Mouse (Mus musculus): ENCODE data around the gene Cyp2e1. TPM values are rescaled to one million over a fixed set of nuclear protein-coding genes. Genes with fewer than 3 reads are reported as not detected.
A peak's percentile ranks its signal among the peaks of the same experiment; 100 is the strongest.

Gene Cyp2e1
- polyA plus RNA-seq, 1 experiment from 2014 or later = not detected

DNA sequence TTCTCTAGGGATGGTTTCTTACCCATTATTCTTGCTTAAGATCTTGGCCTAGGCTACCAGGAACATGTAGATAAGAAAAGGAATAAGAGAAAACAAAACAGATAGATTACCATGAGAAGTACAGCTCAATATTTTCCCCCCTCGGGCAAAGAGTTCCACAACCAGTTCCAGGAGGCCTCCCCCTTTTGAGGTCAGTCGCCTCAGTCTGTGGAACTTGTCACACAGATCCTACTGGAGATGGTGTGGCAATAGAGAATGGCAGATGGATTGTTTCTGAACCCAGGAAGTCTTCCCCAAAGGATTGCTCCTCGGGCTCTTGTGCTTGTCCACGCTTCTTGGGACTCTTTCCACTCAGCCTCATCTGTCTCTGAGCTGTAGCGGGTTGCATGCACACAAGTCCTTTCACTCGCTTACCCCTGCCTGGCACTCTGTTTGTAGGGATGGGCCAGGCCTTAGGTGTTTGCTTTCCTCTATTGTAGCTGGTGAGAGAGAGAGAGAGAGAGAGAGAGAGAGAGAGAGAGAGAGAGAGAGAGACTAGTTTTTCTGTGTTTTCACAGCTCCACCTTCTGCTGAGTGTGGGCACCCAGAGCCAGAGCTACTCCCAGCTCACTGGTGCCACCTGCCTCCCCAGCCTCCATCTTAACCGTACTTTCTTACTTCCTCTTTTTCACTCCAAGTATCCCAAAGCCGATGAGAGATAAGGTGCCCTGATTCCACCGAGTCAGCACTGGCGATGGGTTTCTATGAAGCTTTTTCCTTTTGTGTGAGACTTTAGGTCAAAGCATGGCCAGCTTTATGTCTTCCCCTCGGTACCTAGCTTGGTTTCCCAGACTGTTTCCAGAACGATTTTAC lies 2.6 kb downstream of the Cyp2e1 start:
- no peak for ATAC-seq (ENCODE audit: low FRiP score)
- Histone ChIP-seq H3K9ac (no peak overlapping the region), H3K4me1 (no peaks in the 10 kb centered on the region), H3K9me3 (replicated peaks) (no peaks in the 10 kb centered on the region), H3K4me3 (no peak overlapping the region), H3K27ac (no peak overlapping the region), H3K36me3 (no peaks in the 10 kb centered on the region), H3K4me2 (replicated peaks) (no peak overlapping the region), H3K27me3 (no peaks in the 10 kb centered on the region)
- 75% methylated on average over 12 of the region's 12 CpGs for WGBS

DNA sequence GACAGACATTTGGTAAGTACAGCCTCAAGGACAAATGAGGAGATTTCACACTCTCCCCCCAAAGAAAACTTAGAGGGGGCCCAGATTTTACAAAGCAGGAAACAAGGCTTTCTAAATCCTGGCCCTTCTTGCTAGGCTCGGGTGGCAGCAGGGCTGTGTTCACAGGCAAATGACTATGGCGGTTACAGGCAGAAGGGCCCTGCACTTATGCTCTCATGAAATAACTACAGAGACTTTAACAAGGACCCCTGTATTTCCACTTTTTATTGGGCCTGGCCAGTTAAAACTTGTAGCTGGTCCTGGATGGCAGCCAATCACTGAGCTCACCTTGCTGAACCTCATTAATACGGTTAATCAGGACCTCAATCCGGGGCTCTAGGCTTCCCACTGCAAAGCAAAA lies 17.0 kb downstream of the Cyp2e1 start:
- no peaks in the 10 kb centered on the region for H3K27me3 ChIP-seq
- no peak overlapping the region for H3K9ac ChIP-seq
- no peak overlapping the region for H3K4me2 ChIP-seq (replicated peaks)
- ATAC-seq (ENCODE audit: low FRiP score) = no peak
- no peaks in the 10 kb centered on the region for H3K36me3 ChIP-seq
- no peaks in the 10 kb centered on the region for H3K9me3 ChIP-seq (replicated peaks)
- H3K4me3 ChIP-seq = no peak overlapping the region
- no peak overlapping the region for H3K27ac ChIP-seq
- WGBS = 89% methylated on average over 4 of the region's 4 CpGs
- no peaks in the 10 kb centered on the region for H3K4me1 ChIP-seq

DNA sequence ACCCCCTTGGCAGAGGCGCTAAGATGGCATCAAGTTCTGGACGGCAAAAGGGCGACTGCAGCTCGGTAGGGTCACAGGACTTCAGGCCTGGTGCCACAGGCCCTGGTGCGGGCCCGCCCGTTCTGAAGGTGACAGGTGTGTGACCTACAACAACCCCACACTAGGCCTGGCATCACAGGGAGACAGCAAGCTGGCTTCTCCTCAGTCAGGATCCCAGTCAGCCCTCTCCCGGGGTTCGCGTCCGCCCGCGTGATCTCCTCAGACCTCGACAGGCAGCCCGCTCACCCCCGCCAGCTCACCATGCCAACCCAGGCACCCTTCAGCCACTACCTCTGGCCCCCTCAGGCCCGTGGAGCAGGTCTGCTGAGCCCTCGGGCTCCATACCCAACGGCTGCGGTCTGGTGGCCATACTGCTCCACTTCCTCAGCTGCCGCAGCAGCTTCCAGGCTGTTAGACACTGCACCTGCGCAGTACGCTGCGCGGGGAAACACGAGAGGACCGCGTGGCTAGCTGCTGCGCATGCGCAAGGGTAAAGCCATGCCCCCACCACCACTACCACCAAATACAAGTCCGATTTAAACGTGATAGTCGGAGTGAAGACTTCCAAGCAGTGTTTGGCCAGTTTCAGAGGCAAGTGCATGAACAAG lies 24.0 kb downstream of the Cyp2e1 start, which contains the start of gene Syce1:
Gene Syce1, minus strand, starts transcription at position 447 of the 647 bp plus-strand sequence.
- Histone ChIP-seq H3K36me3 (no peaks in the 10 kb centered on the region), H3K4me1 (no peaks in the 10 kb centered on the region), H3K4me3 (no peak within 1 kb of the TSS), H3K27ac (no peak within 1 kb of the TSS), H3K9me3 (replicated peaks) (no peaks in the 10 kb centered on the region), H3K4me2 (replicated peaks) (no peak within 1 kb of the TSS), H3K9ac (no peak within 1 kb of the TSS), H3K27me3 (no peaks in the 10 kb centered on the region)
- ATAC-seq (ENCODE audit: low FRiP score) = no peak
- 83% methylated on average over 33 of the region's 33 CpGs for WGBS

DNA sequence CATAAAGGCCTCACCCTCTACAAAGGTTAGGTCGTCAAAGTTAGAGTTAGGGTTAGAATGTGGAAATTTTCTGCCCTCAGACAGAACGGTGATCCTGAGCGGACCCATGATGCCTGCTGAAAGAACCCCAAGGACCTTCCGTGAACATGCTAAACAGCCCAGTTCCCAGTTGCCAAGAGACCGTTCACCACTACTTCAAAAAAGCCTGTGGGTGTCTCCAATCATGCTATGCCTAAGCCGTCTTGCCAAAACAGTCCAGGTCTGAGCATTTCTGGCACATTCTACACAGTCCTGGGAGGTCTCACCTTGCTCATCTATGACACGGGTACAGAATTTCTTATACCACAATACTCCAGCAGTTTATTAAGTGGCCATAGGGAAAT lies 24.5 kb downstream of the Cyp2e1 start:
- Histone ChIP-seq H3K4me2 (replicated peaks) (no peak overlapping the region), H3K4me1 (no peaks in the 10 kb centered on the region), H3K27ac (no peak overlapping the region), H3K9me3 (replicated peaks) (no peaks in the 10 kb centered on the region), H3K27me3 (no peaks in the 10 kb centered on the region), H3K36me3 (no peaks in the 10 kb centered on the region), H3K4me3 (no peak overlapping the region), H3K9ac (no peak overlapping the region)
- no peak for ATAC-seq (ENCODE audit: low FRiP score)
- 86% methylated on average over 7 of the region's 7 CpGs for WGBS

DNA sequence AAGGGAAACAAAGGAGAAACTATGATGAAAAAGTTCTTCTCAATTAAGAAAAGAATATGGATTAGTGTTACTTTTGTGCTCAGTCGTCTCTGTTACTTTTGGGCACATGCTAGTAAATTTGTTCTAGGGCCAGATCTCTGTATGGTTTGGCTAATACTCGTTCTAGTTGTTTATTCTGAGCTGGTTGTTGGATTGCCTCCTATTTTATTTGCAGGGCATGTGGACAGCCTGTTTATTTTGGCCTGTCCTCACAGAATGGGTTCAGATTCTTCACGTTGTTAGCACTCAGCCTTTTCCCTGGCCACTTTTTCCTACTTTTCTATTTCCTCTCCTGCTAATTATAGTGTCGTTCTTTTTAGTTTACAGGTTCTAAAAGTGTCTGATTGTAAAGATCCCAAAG lies 30.0 kb downstream of the Cyp2e1 start:
- WGBS = 81% methylated on average over 4 of the region's 4 CpGs
- Histone ChIP-seq H3K36me3 (no peaks in the 10 kb centered on the region), H3K9me3 (replicated peaks) (no peaks in the 10 kb centered on the region), H3K4me1 (no peaks in the 10 kb centered on the region), H3K27me3 (no peaks in the 10 kb centered on the region), H3K4me3 (no peak overlapping the region), H3K9ac (no peak overlapping the region), H3K4me2 (replicated peaks) (no peak overlapping the region), H3K27ac (no peak overlapping the region)
- no peak for ATAC-seq (ENCODE audit: low FRiP score)

DNA sequence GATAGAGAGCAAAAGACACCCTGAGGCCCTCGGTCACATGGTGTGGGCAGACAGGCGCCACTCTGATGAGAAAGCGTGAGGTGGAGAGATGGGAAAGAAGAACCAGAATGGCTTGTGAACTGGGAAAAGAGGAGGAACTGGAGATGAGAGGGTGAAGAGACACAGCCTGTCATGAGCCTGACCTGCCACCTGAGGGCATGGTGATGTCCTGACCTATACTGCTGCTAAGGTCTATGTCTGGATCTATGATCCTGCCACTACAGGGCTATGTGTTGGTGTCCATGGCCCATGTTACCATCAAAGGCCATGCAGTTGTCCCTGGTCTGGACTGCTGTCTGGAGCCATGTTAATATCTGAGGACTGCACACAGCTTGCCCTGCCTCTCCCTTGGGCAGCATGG lies 34.1 kb downstream of the Cyp2e1 start:
- Histone ChIP-seq H3K36me3 (no peaks in the 10 kb centered on the region), H3K27me3 (no peaks in the 10 kb centered on the region), H3K27ac (no peak overlapping the region), H3K4me1 (no peaks in the 10 kb centered on the region), H3K4me2 (replicated peaks) (no peak overlapping the region), H3K9me3 (replicated peaks) (no peaks in the 10 kb centered on the region), H3K9ac (no peak overlapping the region), H3K4me3 (no peak overlapping the region)
- WGBS = 92% methylated on average over 3 of the region's 3 CpGs
- ATAC-seq (ENCODE audit: low FRiP score) = no peak

DNA sequence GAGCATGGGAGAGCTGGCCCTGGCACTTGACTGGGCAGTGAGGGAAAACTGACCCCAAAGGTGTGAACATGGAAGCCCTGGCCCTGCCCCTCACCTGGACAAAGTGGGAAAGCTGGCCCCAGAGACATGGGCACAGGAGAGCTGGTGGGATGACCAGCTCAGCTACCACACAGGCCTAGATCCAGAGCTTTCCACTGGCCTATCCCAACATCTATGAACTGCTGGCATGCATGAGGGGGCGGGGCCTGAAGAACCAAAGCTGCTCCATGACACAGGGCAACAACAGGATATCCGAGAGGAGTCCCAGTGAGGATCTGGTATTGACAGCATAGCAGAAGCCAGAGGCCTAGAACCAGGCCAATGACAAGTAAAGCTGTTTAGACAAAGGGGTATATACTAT lies 34.7 kb downstream of the Cyp2e1 start:
- Histone ChIP-seq H3K4me1 (no peaks in the 10 kb centered on the region), H3K9me3 (replicated peaks) (no peaks in the 10 kb centered on the region), H3K27me3 (no peaks in the 10 kb centered on the region), H3K4me3 (no peak overlapping the region), H3K36me3 (no peaks in the 10 kb centered on the region), H3K27ac (no peak overlapping the region), H3K9ac (no peak overlapping the region), H3K4me2 (replicated peaks) (no peak overlapping the region)
- no peak for ATAC-seq (ENCODE audit: low FRiP score)
- 81% methylated on average over 2 of the region's 2 CpGs for whole genome bisulfite sequencing

DNA sequence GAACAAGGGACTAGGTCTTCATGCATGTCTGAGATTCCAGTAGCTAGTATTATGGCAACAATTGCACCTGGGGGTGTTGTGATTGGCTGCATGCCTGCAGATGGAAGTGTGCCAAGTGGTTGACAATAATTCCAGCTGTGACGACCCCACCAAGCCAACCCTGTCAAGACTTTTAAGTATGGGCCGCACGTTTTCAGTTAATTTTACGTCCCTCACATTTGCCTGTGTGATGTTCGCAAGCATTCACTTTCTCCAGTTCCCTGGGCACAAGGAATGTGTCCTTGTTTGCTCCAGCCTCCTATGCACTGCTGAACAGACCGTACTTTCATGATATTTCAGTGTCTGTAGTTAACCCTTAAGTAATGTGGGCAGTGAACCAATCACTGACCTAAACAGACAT lies 39.1 kb downstream of the Cyp2e1 start:
- no peak for ATAC-seq (ENCODE audit: low FRiP score)
- Histone ChIP-seq H3K4me2 (replicated peaks) (no peak overlapping the region), H3K27me3 (no peaks in the 10 kb centered on the region), H3K9ac (no peak overlapping the region), H3K4me3 (no peak overlapping the region), H3K27ac (no peak overlapping the region), H3K9me3 (replicated peaks) (no peaks in the 10 kb centered on the region), H3K36me3 (no peaks in the 10 kb centered on the region), H3K4me1 (no peaks in the 10 kb centered on the region)
- 71% methylated on average over 6 of the region's 6 CpGs for WGBS

DNA sequence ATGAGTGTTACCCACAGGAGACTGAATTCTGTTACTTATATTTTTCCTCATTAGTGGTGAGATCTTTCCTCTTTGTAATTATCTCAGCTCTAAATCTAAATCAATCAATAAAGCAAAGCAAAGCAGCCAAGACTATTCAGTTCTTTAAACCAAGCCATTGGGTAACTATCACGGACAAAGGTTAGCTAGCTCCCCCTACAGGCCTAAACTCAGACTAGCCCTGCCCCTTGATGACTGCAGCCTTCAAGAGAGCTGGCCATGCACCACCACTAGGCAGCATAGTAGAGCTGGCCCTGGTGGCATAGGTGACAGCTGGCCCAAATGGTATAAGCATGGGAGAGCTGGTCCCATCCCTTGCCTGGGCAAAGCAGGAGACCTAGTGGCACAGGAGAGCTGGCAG lies 42.2 kb downstream of the Cyp2e1 start:
- H3K4me2 ChIP-seq (replicated peaks) = no peak overlapping the region
- H3K27me3 ChIP-seq = no peaks in the 10 kb centered on the region
- H3K9me3 ChIP-seq (replicated peaks) = no peaks in the 10 kb centered on the region
- 0 out of 2 replicates have a peak, but pooled peaks cover 5% of the 10 kb centered on the region for H3K36me3 ChIP-seq
- H3K4me1 ChIP-seq = no peaks in the 10 kb centered on the region
- no peak overlapping the region for H3K27ac ChIP-seq
- WGBS = 12% methylated on average over 1 of the region's 1 CpGs
- H3K4me3 ChIP-seq = no peak overlapping the region
- no peak overlapping the region for H3K9ac ChIP-seq
- no peak for ATAC-seq (ENCODE audit: low FRiP score)

DNA sequence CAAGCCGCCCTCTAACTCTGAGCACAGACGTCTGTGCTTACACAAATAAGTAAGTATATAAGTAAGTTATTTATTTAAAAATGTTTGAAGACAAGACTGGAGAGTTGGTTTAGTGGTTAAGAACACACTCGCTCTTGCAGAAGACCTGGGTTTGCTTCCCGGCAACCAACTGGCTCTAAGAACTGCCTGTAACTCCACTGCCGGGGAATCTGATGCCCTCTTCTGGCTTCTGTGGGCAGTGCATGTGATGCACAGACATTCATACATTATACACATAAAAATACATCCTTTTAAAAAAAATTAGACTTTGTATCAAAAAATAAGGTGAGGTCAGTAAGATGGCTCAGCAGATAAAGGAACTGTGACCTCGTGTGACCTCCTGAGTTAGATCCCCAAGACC lies 47.0 kb downstream of the Cyp2e1 start:
- no peak overlapping the region for H3K4me2 ChIP-seq (replicated peaks)
- 92% methylated on average over 6 of the region's 6 CpGs for WGBS
- H3K27ac ChIP-seq = no peak overlapping the region
- H3K36me3 ChIP-seq = peaks cover 22% of the 10 kb centered on the region
- no peaks in the 10 kb centered on the region for H3K4me1 ChIP-seq
- H3K4me3 ChIP-seq = no peak overlapping the region
- no peak for ATAC-seq (ENCODE audit: low FRiP score)
- H3K9ac ChIP-seq = no peak overlapping the region
- no peaks in the 10 kb centered on the region for H3K27me3 ChIP-seq
- no peaks in the 10 kb centered on the region for H3K9me3 ChIP-seq (replicated peaks)

DNA sequence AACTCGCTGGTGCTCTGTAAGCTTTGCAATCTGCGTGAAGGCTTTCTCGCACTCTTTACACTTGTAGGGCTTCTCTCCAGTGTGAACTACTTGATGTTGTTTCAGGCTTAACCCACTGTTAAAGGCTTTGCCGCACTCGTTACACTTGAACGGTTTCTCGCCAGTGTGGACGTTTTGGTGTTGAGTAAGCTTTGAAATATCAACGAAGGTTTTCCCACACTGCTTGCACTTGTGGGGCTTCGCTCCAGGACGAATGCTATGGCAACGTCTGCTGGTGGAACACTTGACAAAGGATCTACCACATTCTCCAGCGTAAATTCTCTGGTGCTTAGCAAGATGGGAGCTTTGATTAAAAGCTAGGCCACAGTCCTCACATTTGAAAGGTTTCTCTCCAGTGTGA lies 48.2 kb downstream of the Cyp2e1 start:
- Histone ChIP-seq H3K9ac (no peak overlapping the region), H3K4me2 (replicated peaks) (no peak overlapping the region), H3K9me3 (replicated peaks) (no peaks in the 10 kb centered on the region), H3K4me3 (no peak overlapping the region), H3K36me3 (peaks cover 22% of the 10 kb centered on the region), H3K27ac (no peak overlapping the region), H3K27me3 (no peaks in the 10 kb centered on the region), H3K4me1 (no peaks in the 10 kb centered on the region)
- no peak for ATAC-seq (ENCODE audit: low FRiP score)
- WGBS = 85% methylated on average over 13 of the region's 13 CpGs

DNA sequence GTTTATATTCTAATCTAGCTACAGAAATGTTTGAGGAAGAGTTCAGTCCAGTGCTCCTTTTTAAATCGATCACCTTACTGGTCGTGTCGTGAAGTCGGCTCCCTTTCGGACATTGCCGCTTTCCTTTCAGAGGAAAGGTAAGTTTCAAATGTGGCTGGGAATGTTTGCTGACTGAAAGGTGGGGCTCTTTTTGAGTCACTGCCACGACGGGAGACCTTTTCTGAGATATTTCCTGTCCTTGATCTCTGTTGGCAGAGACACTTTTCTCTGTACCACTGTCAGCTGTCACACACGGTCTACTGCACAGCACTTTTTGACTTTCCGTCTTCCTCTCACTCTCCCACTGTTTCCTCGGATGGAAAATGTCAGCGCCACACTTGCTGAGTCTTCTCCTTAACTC lies 49.3 kb downstream of the Cyp2e1 start:
- Histone ChIP-seq H3K36me3 (peaks cover 22% of the 10 kb centered on the region), H3K9ac (no peak overlapping the region), H3K4me2 (replicated peaks) (no peak overlapping the region), H3K27me3 (no peaks in the 10 kb centered on the region), H3K4me3 (no peak overlapping the region), H3K27ac (no peak overlapping the region), H3K9me3 (replicated peaks) (no peaks in the 10 kb centered on the region), H3K4me1 (no peaks in the 10 kb centered on the region)
- WGBS = 92% methylated on average over 12 of the region's 12 CpGs
- no peak for ATAC-seq (ENCODE audit: low FRiP score)

DNA sequence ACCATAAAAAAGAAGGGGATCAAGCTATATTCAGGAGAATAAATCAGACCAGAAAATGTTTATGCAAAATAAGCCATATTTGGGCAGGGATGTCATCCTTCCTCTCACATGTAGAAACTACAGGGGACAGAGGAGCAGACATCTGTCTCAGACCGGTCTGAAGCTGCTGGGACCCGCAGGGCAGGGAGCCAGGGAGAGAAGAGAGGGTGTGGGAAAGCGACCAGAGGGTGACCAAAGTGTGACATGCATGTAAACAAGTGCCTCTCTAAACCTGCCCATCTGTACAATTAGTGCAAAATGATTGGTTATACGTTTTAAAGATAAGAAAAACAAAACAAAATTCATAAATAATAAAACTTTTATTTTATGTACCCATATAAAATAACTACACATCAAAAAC lies 56.6 kb downstream of the Cyp2e1 start:
- 0 out of 2 replicates have a peak, but pooled peaks have one; percentile 57 for ATAC-seq (ENCODE audit: low FRiP score)
- 73% methylated on average over 4 of the region's 4 CpGs for WGBS

More for the DNA sequence above, 56.6 kb downstream of the Cyp2e1 start:
- H3K9ac ChIP-seq = no peak overlapping the region
- no peak overlapping the region; the same call in 1 of the 2 replicates for H3K4me2 ChIP-seq (replicated peaks)
- H3K36me3 ChIP-seq = no peaks in the 10 kb centered on the region
- no peak overlapping the region for H3K4me3 ChIP-seq
- no peaks in the 10 kb centered on the region for H3K9me3 ChIP-seq (replicated peaks)
- H3K27me3 ChIP-seq = no peaks in the 10 kb centered on the region
- H3K27ac ChIP-seq = no peak overlapping the region
- H3K4me1 ChIP-seq = peaks cover 2% of the 10 kb centered on the region; the same call in 1 of the 2 replicates

All from hindbrain, embryonic 12.5 days (tissue).